Mouse (Mus musculus): ENCODE measurements around the gene Otp. TPM values are rescaled to one million over a fixed set of nuclear protein-coding genes. Genes with fewer than 3 reads are reported as not detected.

Otp gene
- total and polyA plus RNA-seq, 2 experiments from 2014 or later, result 1.5 to 4.3 TPM

GRCm38 (mm10) chr13:94885291-94886235, 10.2 kb downstream of the Otp start:
- peak; percentile 36 for DNase-seq
- Histone ChIP-seq H3K27ac (ENCODE audit: low read depth, low read length) (no peak overlapping the region), H3K9me3 (ENCODE audit: low read length) (no peaks in the 10 kb centered on the region), H3K4me3 (ENCODE audit: low read depth, low read length) (no peak overlapping the region), H3K36me3 (ENCODE audit: insufficient read depth) (no peaks in the 10 kb centered on the region), H3K9ac (no peak overlapping the region), H3K27me3 (ENCODE audit: insufficient read depth, low read length) (peaks cover 86% of the 10 kb centered on the region), H3K4me2 (ENCODE audit: low read depth) (peak overlapping the region; percentile 29), H3K4me1 (ENCODE audit: insufficient read depth) (peaks cover 3% of the 10 kb centered on the region; the same call in 1 of the 2 replicates)
- 9% methylated on average over 68 of the region's 81 CpGs for WGBS
- ATAC-seq, result peak; percentile 50; the same call in 1 of the 2 replicates
- peak; percentile 15; the same call in 1 of the 2 replicates for TF ChIP-seq CTCF (IDR thresholded peaks at IDR 0.05; ENCODE audit: low read depth)

- WGBS, result 92% methylated on average over 10 of the region's 10 CpGs
- H3K4me3 ChIP-seq (ENCODE audit: low read depth, low read length), result no peak overlapping the region
- no peak for TF ChIP-seq CTCF (IDR thresholded peaks at IDR 0.05; ENCODE audit: low read depth)
- H3K4me1 ChIP-seq (ENCODE audit: insufficient read depth), result 0 out of 2 replicates have a peak, but pooled peaks cover under 1% of the 10 kb centered on the region
- no peaks in the 10 kb centered on the region for H3K27me3 ChIP-seq (ENCODE audit: insufficient read depth, low read length)
- H3K9me3 ChIP-seq (ENCODE audit: low read length), result no peaks in the 10 kb centered on the region
- H3K36me3 ChIP-seq (ENCODE audit: insufficient read depth), result no peaks in the 10 kb centered on the region
- no peak overlapping the region for H3K9ac ChIP-seq
- ATAC-seq (no peak), DNase-seq (no peak)
- no peak overlapping the region for H3K27ac ChIP-seq (ENCODE audit: low read depth, low read length)
- no peak overlapping the region for H3K4me2 ChIP-seq (ENCODE audit: low read depth)
These were observed 32.4 kb downstream of the Otp start for GRCm38 (mm10) chr13:94907841-94908240.

GRCm38 (mm10) chr13:94912961-94913360, 37.6 kb downstream of the Otp start:
- WGBS, result 7% methylated on average over 11 of the region's 11 CpGs
- H3K4me3 ChIP-seq (ENCODE audit: low read depth, low read length), result no peak overlapping the region
- DNase-seq (peak; percentile 21), ATAC-seq (no peak)
- no peak overlapping the region for H3K27ac ChIP-seq (ENCODE audit: low read depth, low read length)
- no peaks in the 10 kb centered on the region for H3K27me3 ChIP-seq (ENCODE audit: insufficient read depth, low read length)
- TF ChIP-seq CTCF (IDR thresholded peaks at IDR 0.05; ENCODE audit: low read depth), result no peak
- H3K4me2 ChIP-seq (ENCODE audit: low read depth), result peak overlapping the region; percentile 38
- no peaks in the 10 kb centered on the region for H3K9me3 ChIP-seq (ENCODE audit: low read length)
- 0 out of 2 replicates have a peak, but pooled peaks cover 5% of the 10 kb centered on the region for H3K4me1 ChIP-seq (ENCODE audit: insufficient read depth)
- H3K9ac ChIP-seq, result no peak overlapping the region
- H3K36me3 ChIP-seq (ENCODE audit: insufficient read depth), result no peaks in the 10 kb centered on the region

GRCm38 (mm10) chr13:94915654-94916053, 40.3 kb downstream of the Otp start:
- no peaks in the 10 kb centered on the region for H3K9me3 ChIP-seq (ENCODE audit: low read length)
- H3K27me3 ChIP-seq (ENCODE audit: insufficient read depth, low read length), result no peaks in the 10 kb centered on the region
- 0 out of 2 replicates have a peak, but pooled peaks cover 5% of the 10 kb centered on the region for H3K4me1 ChIP-seq (ENCODE audit: insufficient read depth)
- H3K4me2 ChIP-seq (ENCODE audit: low read depth), result no peak overlapping the region
- no peak overlapping the region for H3K4me3 ChIP-seq (ENCODE audit: low read depth, low read length)
- no peak for ATAC-seq
- no peak overlapping the region for H3K27ac ChIP-seq (ENCODE audit: low read depth, low read length)
- 78% methylated on average over 5 of the region's 5 CpGs for WGBS
- no peak for TF ChIP-seq CTCF (IDR thresholded peaks at IDR 0.05; ENCODE audit: low read depth)
- DNase-seq, result no peak
- no peaks in the 10 kb centered on the region for H3K36me3 ChIP-seq (ENCODE audit: insufficient read depth)
- no peak overlapping the region for H3K9ac ChIP-seq

GRCm38 (mm10) chr13:94928086-94928485, 52.7 kb downstream of the Otp start:
- Histone ChIP-seq H3K36me3 (ENCODE audit: insufficient read depth) (no peaks in the 10 kb centered on the region), H3K9ac (no peak overlapping the region), H3K4me1 (ENCODE audit: insufficient read depth) (no peaks in the 10 kb centered on the region), H3K4me3 (ENCODE audit: low read depth, low read length) (no peak overlapping the region), H3K27me3 (ENCODE audit: insufficient read depth, low read length) (no peaks in the 10 kb centered on the region), H3K9me3 (ENCODE audit: low read length) (no peaks in the 10 kb centered on the region), H3K27ac (ENCODE audit: low read depth, low read length) (no peak overlapping the region), H3K4me2 (ENCODE audit: low read depth) (no peak overlapping the region)
- ATAC-seq (no peak), DNase-seq (no peak)
- no peak for TF ChIP-seq CTCF (IDR thresholded peaks at IDR 0.05; ENCODE audit: low read depth)
- WGBS, result 72% methylated on average over 3 of the region's 3 CpGs

Other genes with a start within 250 kb of the Otp start
- 375 and 452 TPM in 2 replicates for gene Tbca, start 86.7 kb upstream of the Otp start, total RNA-seq (2014; rRNA removed)
- 348 and 440 TPM in 2 replicates for gene Tbca, start 86.7 kb upstream of the Otp start, polyA plus RNA-seq (2015; fragmentation: Nextera tagmentation; extraction: Ambion mirVana)
- 23.9 and 29.0 TPM in 2 replicates for gene Wdr41, start 100.7 kb downstream of the Otp start, total RNA-seq (2014; rRNA removed)
- gene Wdr41, start 100.7 kb downstream of the Otp start, polyA plus RNA-seq (2015; fragmentation: Nextera tagmentation; extraction: Ambion mirVana), result 17.8 and 26.1 TPM in 2 replicates